Mouse (Mus musculus) olfactory bulb, adult 2 months (tissue): ENCODE results near the gene Adh1.

ENCODE experiments used
- CTCF ChIP-seq: fragments of 200-500 bp; IDR thresholded peaks from 2 replicates; pipeline ENCODE4 v1.5.1; 2012; ENCODE audit warnings: low read depth, mild to moderate bottlenecking, low read length, moderate library complexity; ENCODE audit not compliant: insufficient read depth
- POLR2A ChIP-seq: fragments of 200-500 bp; IDR thresholded peaks from 2 replicates; pipeline ENCODE4 v1.6.1; 2012; ENCODE audit warnings: mild to moderate bottlenecking, low read depth, low read length, moderate library complexity; ENCODE audit not compliant: insufficient read depth

GRCm38 (mm10) chr3:138248746-138249145 lies 12.0 kb upstream of the Adh1 start:
- no peak for TF ChIP-seq POLR2A
- no peak for TF ChIP-seq CTCF
